Mouse (Mus musculus) cortical plate, adult 2 months (tissue): Measurements from ENCODE around the gene Foxj1.

ENCODE experiments used
- CTCF ChIP-seq: fragments of 200-500 bp; IDR thresholded peaks from 2 replicates; pipeline ENCODE4 v1.5.1; 2011; ENCODE audit warnings: mild to moderate bottlenecking, control low read depth, low read length; ENCODE audit not compliant: insufficient read depth; ENCODE audit errors: extremely low read depth
- POLR2A ChIP-seq: fragments of 200-500 bp; IDR thresholded peaks from 2 replicates; pipeline ENCODE4 v1.6.1; 2011; ENCODE audit warnings: mild to moderate bottlenecking, low read length, control low read depth; ENCODE audit not compliant: insufficient read depth; ENCODE audit errors: extremely low read depth

- TF ChIP-seq CTCF (no peak), POLR2A (no peak)
Observed at GRCm38 (mm10) chr11:116282912-116283521, 52.2 kb downstream of the Foxj1 start.
